Mouse (Mus musculus) forebrain, embryonic 12.5 days (tissue): ENCODE data around the gene Gm21830. TPM values are rescaled to one million over a fixed set of nuclear protein-coding genes. Genes with fewer than 3 reads are reported as not detected.
"Not testable (repeated sequence)": the region's sequence is repeated elsewhere in the genome, so short reads cannot be mapped to it uniquely, and the experiment has no call there.

Experiments
- ATAC-seq: fragments of 200-750 bp; cut with Nextera tagmentation; 2 replicates; pipeline ENCODE4 v1.8.0; 2017; ENCODE audit warnings: moderate TSS enrichment; ENCODE audit not compliant: low FRiP score
- H3K27ac ChIP-seq: fragments of 300-500 bp; sonication (generic); 2 replicates; pipeline ENCODE4 v1.5.1; 2016; ENCODE audit warnings: mild to moderate bottlenecking
- H3K27me3 ChIP-seq: fragments of 300-500 bp; sonication (generic); 2 replicates; pipeline ENCODE4 v1.6.1; 2016; ENCODE audit warnings: mild to moderate bottlenecking
- H3K36me3 ChIP-seq: fragments of 300-500 bp; sonication (generic); replicated peaks from 2 replicates; pipeline ENCODE4 v1.6.1; 2016; ENCODE audit warnings: mild to moderate bottlenecking
- H3K4me1 ChIP-seq: fragments of 300-500 bp; sonication (generic); 2 replicates; pipeline ENCODE4 v1.6.1; 2016
- H3K4me2 ChIP-seq: fragments of 300-500 bp; sonication (generic); 2 replicates; pipeline ENCODE4 v1.6.1; 2016; ENCODE audit warnings: mild to moderate bottlenecking, moderate library complexity
- H3K4me3 ChIP-seq: fragments of 300-500 bp; sonication (generic); replicated peaks from 2 replicates; pipeline ENCODE4 v1.5.1; 2016; ENCODE audit warnings: mild to moderate bottlenecking
- H3K9ac ChIP-seq: fragments of 300-500 bp; sonication (generic); 2 replicates; pipeline ENCODE4 v1.6.1; 2016; ENCODE audit warnings: mild to moderate bottlenecking
- H3K9me3 ChIP-seq: fragments of 300-500 bp; sonication (generic); 2 replicates; pipeline ENCODE4 v1.6.1; 2016
- WGBS: fragments of 180-500 bp; shearing (Covaris S2); methylation state at CpG from one replicate; pipeline ENCODE4 v1.1.7; 2016; 5-methylcytosine and 5-hydroxymethylcytosine counted together
- polyA plus RNA-seq: library from polyadenylated mRNA; unstranded; fragments of >200 nt; fragmentation: Nextera tagmentation; extraction: Ambion mirVana; gene quantifications from 2 replicates; pipeline ENCODE4 v1.2.1, GENCODE M21; 2016

The Gm21830 gene
- not detected in 2 replicates for polyA plus RNA-seq

GRCm38 (mm10) chr2:67413425-67413824 is at the start of gene Gm21830:
Gm21830 (plus strand) TSS chr2:67413725.
- not testable (repeated sequence) for ATAC-seq, H3K9me3 ChIP-seq, H3K27me3 ChIP-seq, H3K4me2 ChIP-seq, H3K4me1 ChIP-seq, H3K36me3 ChIP-seq, H3K4me3 ChIP-seq, H3K27ac ChIP-seq, H3K9ac ChIP-seq
- no CpG with 5 or more reads among the region's 1 CpGs for WGBS

DNA sequence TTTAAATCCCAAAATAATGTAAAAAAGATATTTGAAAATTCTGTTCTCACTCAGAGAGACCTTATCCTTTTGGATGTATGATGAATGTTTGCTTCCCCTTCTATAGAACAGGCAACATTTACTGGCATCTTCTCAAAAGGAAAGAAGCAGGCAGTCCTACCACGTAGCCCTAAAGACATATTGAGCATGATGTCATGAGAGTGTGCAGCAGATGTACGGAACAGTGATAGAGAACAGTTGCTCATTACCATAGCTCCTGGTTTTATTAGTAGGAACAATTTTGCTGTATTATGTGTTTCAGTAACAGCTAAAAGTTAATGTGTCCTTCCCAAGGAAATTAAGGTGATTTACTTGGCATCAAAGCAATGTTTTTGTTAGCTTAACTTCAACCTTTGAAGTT is 49.0 kb upstream of the Gm21830 start:
- H3K36me3 ChIP-seq, result no peaks in the 10 kb centered on the region
- no peak for ATAC-seq
- 80% methylated on average over 2 of the region's 2 CpGs for WGBS
- no peaks in the 10 kb centered on the region for H3K4me1 ChIP-seq
- no peak overlapping the region for H3K27ac ChIP-seq
- no peaks in the 10 kb centered on the region for H3K9me3 ChIP-seq
- H3K27me3 ChIP-seq, result no peaks in the 10 kb centered on the region
- H3K4me2 ChIP-seq, result no peak overlapping the region
- H3K9ac ChIP-seq, result no peak overlapping the region
- no peak overlapping the region for H3K4me3 ChIP-seq

DNA sequence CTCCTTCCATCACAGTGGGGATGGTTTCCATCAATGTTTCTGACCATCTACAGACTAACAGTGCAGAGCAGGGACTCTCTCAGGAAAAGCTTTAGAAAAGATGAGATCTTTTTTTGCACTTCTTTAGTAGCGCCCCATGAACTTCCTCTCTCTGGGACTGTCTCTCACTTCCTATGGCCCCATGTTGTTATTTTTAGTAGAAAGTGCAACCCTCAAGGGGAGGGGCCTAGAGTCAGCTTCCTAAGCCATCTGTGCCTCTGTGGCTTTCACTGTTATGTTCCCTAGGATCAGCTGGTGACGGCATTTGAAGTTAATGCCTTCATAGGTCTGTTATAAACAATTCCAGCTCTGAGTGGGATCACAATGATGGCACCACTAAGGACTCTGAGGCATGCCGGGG is 35.0 kb upstream of the Gm21830 start:
- Histone ChIP-seq H3K4me2 (no peak overlapping the region), H3K9ac (no peak overlapping the region), H3K27me3 (no peaks in the 10 kb centered on the region), H3K36me3 (no peaks in the 10 kb centered on the region), H3K9me3 (no peaks in the 10 kb centered on the region), H3K4me3 (no peak overlapping the region), H3K4me1 (no peaks in the 10 kb centered on the region), H3K27ac (no peak overlapping the region)
- no peak for ATAC-seq
- WGBS, result 69% methylated on average over 3 of the region's 3 CpGs

- Histone ChIP-seq H3K27ac (no peak overlapping the region), H3K4me2 (no peak overlapping the region), H3K9me3 (no peaks in the 10 kb centered on the region), H3K27me3 (no peaks in the 10 kb centered on the region), H3K36me3 (no peaks in the 10 kb centered on the region), H3K4me3 (no peak overlapping the region), H3K4me1 (no peaks in the 10 kb centered on the region), H3K9ac (no peak overlapping the region)
- no peak for ATAC-seq
Observed at GRCm38 (mm10) chr2:67420853-67421252, 7.3 kb downstream of the Gm21830 start.

DNA sequence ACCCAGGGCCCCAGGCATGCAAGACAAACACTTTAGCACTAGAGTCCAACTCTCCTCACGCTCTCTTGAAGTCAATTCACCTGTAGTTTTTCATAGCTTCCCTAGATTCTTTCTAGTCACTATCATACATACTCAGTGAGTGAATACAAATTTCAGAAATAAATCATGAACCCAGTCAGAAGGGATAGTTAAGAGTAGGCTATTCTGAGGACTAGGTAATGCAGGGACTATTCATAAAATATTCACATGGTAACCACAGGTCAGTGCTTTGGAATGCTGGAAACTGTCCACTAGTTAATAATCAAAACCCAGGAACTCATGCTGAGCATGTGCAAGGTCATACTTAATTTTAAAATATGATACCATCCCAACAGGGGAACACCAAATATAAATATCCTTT is 9.3 kb downstream of the Gm21830 start:
- H3K36me3 ChIP-seq, result no peaks in the 10 kb centered on the region
- no peak overlapping the region for H3K4me2 ChIP-seq
- no peak overlapping the region for H3K27ac ChIP-seq
- no peak overlapping the region for H3K4me3 ChIP-seq
- no peaks in the 10 kb centered on the region for H3K27me3 ChIP-seq
- no peaks in the 10 kb centered on the region for H3K4me1 ChIP-seq
- H3K9ac ChIP-seq, result no peak overlapping the region
- no peaks in the 10 kb centered on the region for H3K9me3 ChIP-seq
- 91% methylated on average over 1 of the region's 1 CpGs for WGBS
- ATAC-seq, result no peak

DNA sequence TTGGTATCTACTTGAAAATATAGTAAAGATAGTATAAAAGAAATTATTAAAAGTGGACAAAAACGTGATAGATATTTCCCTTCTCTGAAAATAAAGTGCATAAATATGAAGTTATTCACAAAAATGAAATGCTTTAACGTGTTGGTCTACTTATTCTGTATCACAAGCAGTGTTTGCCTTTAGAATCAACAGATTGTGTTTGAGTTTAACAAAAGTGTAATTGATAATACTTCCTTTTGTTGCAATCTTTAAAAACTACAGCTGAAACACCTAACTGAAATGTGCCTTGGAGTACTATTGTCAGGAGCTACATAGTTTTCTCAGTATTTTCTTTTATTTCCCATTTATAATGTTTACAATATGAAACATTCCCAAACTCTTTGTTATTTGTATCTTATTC is 19.6 kb downstream of the Gm21830 start, which contains the start of gene Gm26727:
Gm26727 (minus strand) TSS at position 101 of the 400 bp plus-strand sequence.
- no peak within 1 kb of the TSS for H3K4me3 ChIP-seq
- H3K9me3 ChIP-seq, result no peaks in the 10 kb centered on the region
- ATAC-seq, result no peak
- H3K27me3 ChIP-seq, result no peaks in the 10 kb centered on the region
- no peak within 1 kb of the TSS for H3K9ac ChIP-seq
- H3K36me3 ChIP-seq, result no peaks in the 10 kb centered on the region
- H3K27ac ChIP-seq, result no peak within 1 kb of the TSS
- WGBS, result 66% methylated on average over 2 of the region's 2 CpGs
- H3K4me2 ChIP-seq, result no peak within 1 kb of the TSS
- no peaks in the 10 kb centered on the region for H3K4me1 ChIP-seq

DNA sequence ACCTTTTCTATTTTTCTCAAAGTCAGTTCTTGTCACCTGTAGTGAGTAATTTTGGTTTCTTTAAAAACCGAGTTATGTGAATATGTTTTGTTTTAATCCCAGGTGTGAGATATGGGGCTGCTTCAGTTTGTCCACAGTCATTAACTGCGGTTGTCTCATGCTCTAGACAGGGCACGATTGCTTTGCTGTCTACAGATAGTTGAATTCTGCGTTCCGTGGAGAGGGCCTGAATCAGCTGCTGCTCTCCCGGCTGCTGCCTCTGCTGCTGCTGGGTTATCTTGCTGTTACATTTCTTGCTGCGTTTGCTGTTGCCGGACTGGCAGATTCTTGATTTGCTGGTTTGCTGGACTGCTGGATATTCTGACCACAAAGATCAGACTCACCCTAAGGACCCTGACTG is 24.8 kb downstream of the Gm21830 start:
- H3K27ac ChIP-seq, result no peak overlapping the region
- H3K36me3 ChIP-seq, result no peaks in the 10 kb centered on the region
- no peaks in the 10 kb centered on the region for H3K9me3 ChIP-seq
- 86% methylated on average over 8 of the region's 8 CpGs for WGBS
- no peak overlapping the region for H3K9ac ChIP-seq
- no peak overlapping the region for H3K4me2 ChIP-seq
- no peak for ATAC-seq
- no peak overlapping the region for H3K4me3 ChIP-seq
- H3K27me3 ChIP-seq, result no peaks in the 10 kb centered on the region
- no peaks in the 10 kb centered on the region for H3K4me1 ChIP-seq

- Histone ChIP-seq H3K27ac (no peak within 1 kb of the TSS), H3K4me2 (no peak within 1 kb of the TSS), H3K27me3 (no peaks in the 10 kb centered on the region), H3K9me3 (no peaks in the 10 kb centered on the region), H3K4me1 (no peaks in the 10 kb centered on the region), H3K4me3 (no peak within 1 kb of the TSS), H3K9ac (no peak within 1 kb of the TSS), H3K36me3 (no peaks in the 10 kb centered on the region)
- no peak for ATAC-seq
- 84% methylated on average over 3 of the region's 3 CpGs for WGBS
Observed at GRCm38 (mm10) chr2:67445780-67446179, 32.3 kb downstream of the Gm21830 start, which contains the start of gene Xirp2. Xirp2 (plus strand) TSS chr2:67446002.

GRCm38 (mm10) chr2:67446772-67447171 is 33.2 kb downstream of the Gm21830 start:
- 90% methylated on average over 1 of the region's 1 CpGs for WGBS
- Histone ChIP-seq H3K27me3 (no peaks in the 10 kb centered on the region), H3K4me3 (no peak overlapping the region), H3K36me3 (no peaks in the 10 kb centered on the region), H3K4me2 (no peak overlapping the region), H3K4me1 (no peaks in the 10 kb centered on the region), H3K9ac (no peak overlapping the region), H3K9me3 (no peaks in the 10 kb centered on the region), H3K27ac (no peak overlapping the region)
- ATAC-seq, result no peak

DNA sequence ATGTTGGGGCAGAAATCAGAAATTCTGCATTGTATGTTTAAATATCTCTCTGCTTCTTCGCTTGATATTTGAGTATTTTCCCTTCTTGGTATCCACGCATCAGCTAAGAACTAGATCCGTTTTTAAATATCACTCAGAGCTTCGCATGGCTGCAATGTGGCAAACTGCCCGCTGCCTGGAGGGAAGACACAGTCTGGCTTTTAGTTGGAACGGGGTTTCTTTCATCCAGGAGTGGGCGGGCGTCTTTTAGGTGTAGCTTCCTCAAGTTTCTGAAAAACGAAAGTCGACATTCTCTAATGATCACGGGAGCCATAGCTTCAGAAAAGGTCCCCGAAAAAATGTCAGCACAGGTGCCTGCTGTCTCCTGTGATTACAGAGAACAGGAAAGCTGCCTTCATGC is 33.7 kb downstream of the Gm21830 start:
- 84% methylated on average over 12 of the region's 12 CpGs for WGBS
- Histone ChIP-seq H3K27ac (no peak overlapping the region), H3K4me3 (no peak overlapping the region), H3K4me1 (no peaks in the 10 kb centered on the region), H3K27me3 (no peaks in the 10 kb centered on the region), H3K9me3 (no peaks in the 10 kb centered on the region), H3K4me2 (no peak overlapping the region), H3K9ac (no peak overlapping the region), H3K36me3 (no peaks in the 10 kb centered on the region)
- no peak for ATAC-seq

DNA sequence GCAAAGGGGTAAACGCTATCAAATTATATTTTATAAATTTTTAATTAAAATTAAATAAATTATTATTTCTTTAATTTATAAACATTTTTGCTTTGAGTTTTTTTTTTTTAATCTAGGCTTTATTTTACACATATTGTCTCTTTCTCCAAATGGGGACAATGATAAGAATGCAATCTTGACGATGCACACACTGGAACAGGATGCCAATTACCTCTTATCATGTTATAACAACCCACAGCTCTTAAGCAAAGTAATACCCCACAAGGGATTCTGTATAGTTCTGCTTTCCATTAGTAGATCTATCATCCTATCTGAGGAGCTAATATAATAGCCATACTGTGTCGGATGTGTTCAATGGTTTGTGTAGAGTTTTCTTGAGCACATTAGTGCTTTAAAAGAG is 47.3 kb downstream of the Gm21830 start:
- WGBS, result 84% methylated on average over 3 of the region's 3 CpGs
- H3K9ac ChIP-seq, result no peak overlapping the region
- no peaks in the 10 kb centered on the region for H3K36me3 ChIP-seq
- H3K4me1 ChIP-seq, result no peaks in the 10 kb centered on the region
- H3K4me3 ChIP-seq, result no peak overlapping the region
- no peak for ATAC-seq
- H3K27ac ChIP-seq, result no peak overlapping the region
- H3K9me3 ChIP-seq, result no peaks in the 10 kb centered on the region
- no peak overlapping the region for H3K4me2 ChIP-seq
- no peaks in the 10 kb centered on the region for H3K27me3 ChIP-seq

DNA sequence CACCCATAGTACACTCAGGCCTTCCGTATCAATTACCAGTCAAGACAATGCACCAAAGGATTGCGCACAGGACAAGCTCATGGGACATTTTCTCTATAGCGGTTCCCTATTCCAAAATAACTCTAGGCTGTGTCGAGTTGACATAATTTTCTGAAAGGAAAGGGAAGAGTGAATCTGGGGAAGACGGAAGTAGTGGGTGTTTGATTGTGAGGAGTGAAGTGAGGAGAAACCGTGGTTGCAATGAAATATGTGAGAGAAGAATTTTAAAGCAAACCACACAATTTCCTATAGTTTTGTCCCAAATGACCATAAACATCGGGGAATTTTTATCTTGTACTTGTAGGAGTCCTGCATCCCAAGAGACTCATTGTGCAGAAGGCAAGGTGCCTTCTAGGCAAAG is 53.5 kb downstream of the Gm21830 start:
- Histone ChIP-seq H3K27ac (no peak overlapping the region), H3K9ac (no peak overlapping the region), H3K4me3 (no peak overlapping the region), H3K9me3 (no peaks in the 10 kb centered on the region), H3K4me1 (no peaks in the 10 kb centered on the region), H3K27me3 (no peaks in the 10 kb centered on the region), H3K4me2 (no peak overlapping the region), H3K36me3 (no peaks in the 10 kb centered on the region)
- WGBS, result 92% methylated on average over 7 of the region's 7 CpGs
- no peak for ATAC-seq

DNA sequence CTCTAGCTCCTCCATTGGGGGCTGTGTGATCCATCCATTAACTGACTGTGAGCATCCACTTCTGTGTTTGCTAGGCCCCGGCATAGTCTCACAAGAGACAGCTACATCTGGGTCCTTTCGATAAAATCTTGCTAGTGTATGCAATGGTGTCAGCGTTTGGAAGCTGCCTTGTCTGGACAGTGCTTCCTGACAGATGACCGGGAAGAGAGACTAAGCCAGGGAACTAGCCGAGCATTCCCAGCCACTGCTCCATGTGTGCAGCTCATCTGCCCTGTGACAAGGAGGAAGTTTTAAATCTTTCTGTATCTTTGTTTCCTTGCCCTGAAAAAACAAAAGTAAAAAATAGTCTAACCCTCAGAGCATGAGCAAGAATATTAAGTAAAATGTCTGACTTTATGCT is 56.5 kb downstream of the Gm21830 start:
- not testable (repeated sequence) for H3K9me3 ChIP-seq, H3K27ac ChIP-seq, ATAC-seq, H3K27me3 ChIP-seq, H3K36me3 ChIP-seq, H3K4me2 ChIP-seq, H3K9ac ChIP-seq, H3K4me3 ChIP-seq, H3K4me1 ChIP-seq
- WGBS, result 91% methylated on average over 5 of the region's 5 CpGs

DNA sequence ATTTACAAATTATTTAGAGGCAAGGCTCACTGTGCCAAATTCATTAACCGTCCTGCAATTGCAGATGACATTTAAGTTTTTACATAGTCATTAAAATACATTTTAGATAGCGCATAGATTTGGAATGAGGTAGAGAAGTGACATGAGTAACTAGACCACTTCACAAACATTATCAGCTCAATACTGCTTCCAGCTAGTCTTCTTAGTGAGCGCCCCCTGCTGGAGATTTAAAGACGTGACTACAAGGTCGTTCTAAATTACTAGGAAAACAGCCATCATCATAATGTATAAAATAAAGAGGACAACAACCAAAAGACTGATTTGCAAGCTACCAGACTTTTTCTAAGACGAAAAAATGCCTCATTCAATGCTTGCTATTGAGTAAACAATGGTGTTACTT is 64.2 kb downstream of the Gm21830 start:
- no peak overlapping the region for H3K4me2 ChIP-seq
- ATAC-seq, result no peak
- no peak overlapping the region for H3K27ac ChIP-seq
- H3K9ac ChIP-seq, result no peak overlapping the region
- H3K9me3 ChIP-seq, result no peaks in the 10 kb centered on the region
- H3K4me3 ChIP-seq, result no peak overlapping the region
- WGBS, result 17% methylated on average over 6 of the region's 6 CpGs
- no peaks in the 10 kb centered on the region for H3K27me3 ChIP-seq
- no peaks in the 10 kb centered on the region for H3K36me3 ChIP-seq
- H3K4me1 ChIP-seq, result no peaks in the 10 kb centered on the region
